Mouse (Mus musculus): ENCODE results near the gene E130308A19Rik. TPM values are rescaled to one million over a fixed set of nuclear protein-coding genes. Genes with fewer than 3 reads are reported as not detected.

Gene E130308A19Rik
- polyA plus RNA-seq, 1 experiment: 31.6 TPM

DNA sequence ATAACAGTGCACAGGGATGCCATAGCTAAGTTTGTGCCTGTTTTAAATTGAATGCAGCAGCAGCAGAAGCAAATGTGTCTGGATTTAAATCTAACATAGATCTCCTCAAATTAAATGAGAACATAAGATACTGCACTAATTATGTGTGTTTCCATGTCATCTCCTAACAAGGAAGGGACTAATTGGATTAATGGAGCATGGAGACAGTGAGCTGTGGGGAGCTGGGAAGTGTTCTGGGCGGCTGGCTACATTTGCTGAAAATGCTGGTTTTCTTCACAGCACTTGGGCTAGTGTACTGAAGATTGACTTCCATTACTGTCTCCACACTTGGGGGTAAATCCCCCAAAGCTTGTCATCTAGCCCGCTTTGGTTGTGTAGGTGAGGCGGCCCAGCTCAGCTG, 89.5 kb downstream of the E130308A19Rik start:
- TF ChIP-seq POLR2A (IDR thresholded peaks at IDR 0.05; ENCODE audit: borderline replicate concordance, extremely low read depth, insufficient read depth, insufficient read length, poor library complexity, severe bottlenecking): no peak
- no peak for TF ChIP-seq CTCF (IDR thresholded peaks at IDR 0.05; ENCODE audit: borderline replicate concordance, extremely low read depth, insufficient read depth, insufficient read length)
- DNase-seq (ENCODE audit: low read depth): peak; percentile 39

DNA sequence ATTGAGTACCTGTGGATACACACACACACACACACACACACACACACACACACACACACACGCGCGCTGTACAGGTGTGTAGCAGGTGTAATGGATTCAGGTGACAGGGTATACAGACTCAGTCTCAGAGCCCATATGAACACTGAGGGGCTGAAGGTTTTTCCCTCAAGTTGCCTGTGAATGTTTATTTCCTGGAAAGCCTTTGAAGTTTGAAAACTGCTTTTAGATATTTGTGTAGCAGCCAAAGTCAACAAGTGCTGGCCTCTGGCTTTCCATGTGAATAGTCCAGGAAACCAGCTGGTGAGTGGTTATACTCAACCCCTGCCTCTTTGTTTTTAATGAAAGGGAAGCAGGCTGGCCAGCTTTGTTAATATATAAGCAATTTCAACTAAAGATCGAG, 91.3 kb downstream of the E130308A19Rik start:
- TF ChIP-seq CTCF (IDR thresholded peaks at IDR 0.05; ENCODE audit: borderline replicate concordance, extremely low read depth, insufficient read depth, insufficient read length) (no peak), POLR2A (IDR thresholded peaks at IDR 0.05; ENCODE audit: borderline replicate concordance, extremely low read depth, insufficient read depth, insufficient read length, poor library complexity, severe bottlenecking) (no peak)
- DNase-seq (ENCODE audit: low read depth): peak; percentile 19

DNA sequence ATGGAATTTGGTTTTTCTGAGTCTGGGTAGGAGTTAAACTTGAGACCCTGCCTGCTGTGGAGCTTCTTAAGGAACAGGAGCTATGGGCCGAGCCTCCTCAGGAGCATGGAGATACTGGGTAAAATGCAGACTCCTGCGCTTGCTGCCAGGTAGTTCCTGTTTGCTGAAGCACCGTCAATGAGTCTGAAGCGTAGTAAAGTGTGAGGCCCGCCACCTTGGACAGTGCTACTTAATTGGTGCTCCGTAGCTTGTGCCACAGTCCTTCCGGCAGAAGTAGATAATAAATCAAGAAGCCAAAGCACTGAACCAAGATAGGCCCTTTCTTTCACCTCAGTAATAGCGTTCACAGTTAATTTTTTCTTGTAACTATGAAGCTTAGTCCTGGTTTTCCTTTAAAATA, 92.5 kb downstream of the E130308A19Rik start:
- DNase-seq (ENCODE audit: low read depth): no peak
- TF ChIP-seq CTCF (IDR thresholded peaks at IDR 0.05; ENCODE audit: borderline replicate concordance, extremely low read depth, insufficient read depth, insufficient read length): no peak
- no peak for TF ChIP-seq POLR2A (IDR thresholded peaks at IDR 0.05; ENCODE audit: borderline replicate concordance, extremely low read depth, insufficient read depth, insufficient read length, poor library complexity, severe bottlenecking)

DNA sequence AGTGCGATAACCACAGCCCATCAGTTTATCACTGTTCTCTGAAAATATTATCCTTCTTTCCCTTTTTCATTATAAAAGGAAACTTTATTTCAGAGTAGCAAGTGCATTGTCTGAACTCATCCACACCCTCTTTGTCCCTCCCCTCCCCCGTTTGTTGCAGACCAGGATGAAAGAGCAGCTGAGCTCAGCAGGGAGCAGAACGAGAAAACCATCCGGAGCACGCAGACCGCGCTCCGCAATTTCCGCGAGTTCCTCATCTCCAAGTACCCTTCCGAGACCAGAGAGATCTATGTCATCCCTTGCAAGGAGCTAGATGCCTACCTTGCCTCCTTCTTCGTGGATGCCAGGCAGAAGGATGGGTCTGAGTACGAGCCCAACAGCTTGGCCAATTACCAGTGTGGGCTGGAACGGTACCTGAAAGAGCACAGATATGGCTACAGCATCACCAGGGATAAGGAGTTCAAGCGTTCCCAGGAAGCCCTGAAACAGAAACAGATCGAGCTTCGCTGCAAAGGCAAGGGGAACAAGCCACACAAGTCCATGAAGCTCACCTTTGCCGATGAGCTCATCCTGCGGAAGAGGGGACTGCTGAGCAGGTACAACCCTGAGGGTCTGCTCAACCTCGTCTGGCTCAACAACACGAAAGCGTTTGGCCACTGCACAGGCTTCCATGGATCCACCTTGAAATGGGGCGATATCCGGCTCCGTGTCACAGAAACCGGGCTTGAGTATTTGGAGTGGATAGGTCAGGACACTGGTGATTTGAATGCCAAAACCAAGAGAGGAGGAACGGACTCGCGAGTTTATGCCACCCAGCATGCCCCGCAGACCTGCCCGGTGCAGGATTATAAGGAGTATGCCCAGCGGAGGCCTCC, 93.7 kb downstream of the E130308A19Rik start:
- no peak for TF ChIP-seq CTCF (IDR thresholded peaks at IDR 0.05; ENCODE audit: borderline replicate concordance, extremely low read depth, insufficient read depth, insufficient read length)
- TF ChIP-seq POLR2A (IDR thresholded peaks at IDR 0.05; ENCODE audit: borderline replicate concordance, extremely low read depth, insufficient read depth, insufficient read length, poor library complexity, severe bottlenecking): no peak
- DNase-seq (ENCODE audit: low read depth): peak; percentile 25

DNA sequence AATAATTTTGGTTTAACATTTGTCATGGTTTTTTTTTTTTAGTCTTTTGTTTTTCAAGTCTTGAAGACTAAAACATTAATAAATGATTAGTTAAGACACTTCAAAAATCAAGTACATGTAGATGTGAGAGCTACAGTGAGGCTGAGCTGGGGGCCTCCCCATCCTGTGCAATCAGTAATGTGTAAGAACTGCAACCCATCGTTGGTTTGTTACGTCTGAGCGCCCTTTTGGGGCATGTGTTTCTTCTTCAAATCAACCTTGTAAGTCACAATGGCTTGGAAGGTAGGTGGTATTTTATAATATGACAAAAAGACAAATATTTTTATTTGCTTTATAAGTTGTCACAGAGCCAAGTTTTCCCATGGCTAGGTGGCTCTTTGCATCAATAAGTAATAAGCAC, 95.8 kb downstream of the E130308A19Rik start:
- TF ChIP-seq CTCF (IDR thresholded peaks at IDR 0.05; ENCODE audit: borderline replicate concordance, extremely low read depth, insufficient read depth, insufficient read length) (no peak), POLR2A (IDR thresholded peaks at IDR 0.05; ENCODE audit: borderline replicate concordance, extremely low read depth, insufficient read depth, insufficient read length, poor library complexity, severe bottlenecking) (no peak)
- no peak for DNase-seq (ENCODE audit: low read depth)

DNA sequence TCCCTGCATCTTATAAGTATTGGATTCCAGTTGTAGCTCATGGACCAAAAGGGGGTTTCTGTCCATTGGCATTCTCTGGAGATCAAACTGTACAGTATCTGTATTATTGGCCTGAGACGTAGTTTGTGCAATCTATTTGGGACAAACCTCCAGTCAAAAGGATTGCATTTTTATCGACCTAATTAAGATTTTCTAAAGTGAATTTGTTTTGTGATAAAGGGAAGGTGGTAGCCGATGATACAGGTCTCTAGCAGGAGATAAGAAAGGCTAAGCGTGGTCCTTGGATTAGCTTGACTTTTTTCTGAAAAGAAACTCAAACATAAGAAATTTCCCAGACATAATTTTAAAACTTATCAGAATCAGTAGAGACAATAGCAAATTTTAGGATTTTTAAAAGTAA, 99.6 kb downstream of the E130308A19Rik start:
- TF ChIP-seq POLR2A (IDR thresholded peaks at IDR 0.05; ENCODE audit: borderline replicate concordance, extremely low read depth, insufficient read depth, insufficient read length, poor library complexity, severe bottlenecking) (no peak), CTCF (IDR thresholded peaks at IDR 0.05; ENCODE audit: borderline replicate concordance, extremely low read depth, insufficient read depth, insufficient read length) (no peak)
- no peak for DNase-seq (ENCODE audit: low read depth)

DNA sequence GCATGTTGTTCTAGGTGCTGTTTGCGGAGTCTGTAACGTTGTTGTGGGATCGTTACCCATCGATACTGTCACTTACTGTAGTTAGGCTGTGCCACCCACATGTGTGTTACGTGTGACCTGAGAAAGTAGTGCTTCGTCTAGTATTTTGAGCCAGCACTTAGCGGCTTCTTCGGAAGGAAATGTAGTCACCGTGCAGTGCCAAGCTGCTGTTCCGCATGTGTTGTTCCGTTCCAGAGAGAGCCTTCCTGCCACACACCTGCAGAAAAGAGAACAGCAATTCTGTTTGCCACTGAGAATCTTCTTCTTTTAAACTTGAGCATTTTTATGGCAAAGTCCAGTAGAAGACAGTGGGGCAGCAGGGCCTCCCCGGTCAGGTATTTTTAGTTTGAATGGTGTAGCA, 100.5 kb downstream of the E130308A19Rik start:
- no peak for DNase-seq (ENCODE audit: low read depth)
- TF ChIP-seq CTCF (IDR thresholded peaks at IDR 0.05; ENCODE audit: borderline replicate concordance, extremely low read depth, insufficient read depth, insufficient read length): no peak
- no peak for TF ChIP-seq POLR2A (IDR thresholded peaks at IDR 0.05; ENCODE audit: borderline replicate concordance, extremely low read depth, insufficient read depth, insufficient read length, poor library complexity, severe bottlenecking)

DNA sequence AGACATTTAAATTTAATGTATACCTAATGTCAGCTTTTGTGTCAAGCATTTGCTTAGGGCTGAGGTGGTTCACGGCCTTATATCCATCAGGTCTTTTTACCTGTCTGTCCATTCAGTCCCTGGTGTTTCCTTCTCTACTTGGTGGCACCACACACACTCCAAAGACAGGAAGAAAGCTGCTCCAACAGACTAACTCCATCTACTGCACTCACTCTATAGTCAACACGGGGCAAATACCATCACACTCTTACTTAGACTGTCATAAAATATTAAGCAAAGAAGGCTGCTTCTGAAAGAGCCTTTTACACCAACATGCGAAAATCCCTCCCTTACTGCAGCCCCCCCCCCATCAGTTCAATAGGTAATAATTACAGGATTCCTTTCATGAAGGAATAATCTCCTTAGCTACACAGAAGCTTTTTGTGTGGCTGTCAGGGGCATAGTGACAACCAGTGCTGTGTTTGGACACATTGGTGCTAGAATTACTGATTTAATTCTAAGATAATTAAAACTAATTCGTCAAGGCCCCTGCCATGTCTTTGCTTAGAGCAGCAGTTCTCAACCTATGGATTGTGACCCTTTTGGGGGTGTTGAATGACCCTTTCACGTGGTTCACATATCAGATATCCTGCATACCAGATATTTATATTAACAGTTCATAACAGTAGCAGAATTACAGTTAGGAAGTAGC, 101.3 kb downstream of the E130308A19Rik start:
- DNase-seq (ENCODE audit: low read depth): peak; percentile 35
- no peak for TF ChIP-seq POLR2A (IDR thresholded peaks at IDR 0.05; ENCODE audit: borderline replicate concordance, extremely low read depth, insufficient read depth, insufficient read length, poor library complexity, severe bottlenecking)
- no peak for TF ChIP-seq CTCF (IDR thresholded peaks at IDR 0.05; ENCODE audit: borderline replicate concordance, extremely low read depth, insufficient read depth, insufficient read length)

DNA sequence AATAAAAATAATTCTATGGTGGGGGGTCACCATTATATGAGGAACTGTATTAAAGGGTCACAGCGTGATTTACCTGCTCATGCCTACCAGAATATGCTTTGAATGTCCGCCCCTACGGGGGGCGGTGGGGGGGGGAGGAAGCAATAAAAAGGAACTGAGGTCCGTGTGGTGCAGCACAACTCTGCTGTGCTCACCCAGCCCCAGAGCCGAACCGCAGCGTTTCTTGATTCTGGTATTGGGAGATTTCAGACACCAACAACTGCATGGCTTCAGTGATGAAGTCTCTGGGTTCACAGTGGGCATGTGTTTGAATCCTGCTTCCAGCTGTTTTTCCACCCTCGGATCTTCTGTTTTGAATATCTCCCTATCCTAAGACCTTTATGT, 101.9 kb downstream of the E130308A19Rik start:
- no peak for DNase-seq (ENCODE audit: low read depth)
- no peak for TF ChIP-seq CTCF (IDR thresholded peaks at IDR 0.05; ENCODE audit: borderline replicate concordance, extremely low read depth, insufficient read depth, insufficient read length)
- no peak for TF ChIP-seq POLR2A (IDR thresholded peaks at IDR 0.05; ENCODE audit: borderline replicate concordance, extremely low read depth, insufficient read depth, insufficient read length, poor library complexity, severe bottlenecking)

DNA sequence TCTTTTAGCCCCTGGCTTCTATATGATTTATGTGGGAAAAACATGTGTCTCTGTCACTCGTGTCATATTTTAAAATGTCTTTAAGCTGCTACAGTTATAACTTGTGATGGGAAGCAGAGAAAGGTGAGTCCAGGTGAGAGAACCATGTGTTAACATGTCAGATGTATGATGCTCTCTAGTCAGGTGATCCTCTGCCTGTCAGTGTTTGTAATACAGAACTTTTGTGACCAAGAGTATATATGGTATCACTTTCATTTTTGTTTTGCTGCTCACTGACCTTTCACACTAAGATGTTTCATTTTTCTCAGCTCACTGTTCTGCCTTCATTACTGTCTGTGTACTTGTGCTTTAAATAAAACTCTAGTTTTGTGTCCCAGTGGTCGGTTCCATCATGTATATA, 102.8 kb downstream of the E130308A19Rik start:
- no peak for DNase-seq (ENCODE audit: low read depth)
- TF ChIP-seq POLR2A (IDR thresholded peaks at IDR 0.05; ENCODE audit: borderline replicate concordance, extremely low read depth, insufficient read depth, insufficient read length, poor library complexity, severe bottlenecking) (no peak), CTCF (IDR thresholded peaks at IDR 0.05; ENCODE audit: borderline replicate concordance, extremely low read depth, insufficient read depth, insufficient read length) (no peak)

DNA sequence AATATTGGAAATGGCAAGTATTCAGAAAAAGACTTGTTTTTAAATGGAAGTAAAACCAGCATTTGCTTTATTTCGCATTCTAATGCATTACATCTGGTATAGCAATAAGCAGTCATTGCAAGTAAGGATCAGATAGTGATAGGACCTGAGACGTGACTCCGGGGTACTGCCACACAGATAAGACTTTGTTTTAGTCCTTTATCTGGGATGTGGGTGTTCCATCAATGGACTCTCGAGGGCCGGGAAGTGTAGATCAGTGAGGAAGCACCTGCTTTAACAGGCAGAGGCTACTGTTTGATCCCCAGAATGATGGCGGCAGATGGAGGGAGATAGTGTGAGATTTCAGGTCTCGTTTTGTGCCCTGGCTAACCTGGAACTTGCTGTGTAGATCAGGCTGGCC, 105.5 kb downstream of the E130308A19Rik start:
- TF ChIP-seq CTCF (IDR thresholded peaks at IDR 0.05; ENCODE audit: borderline replicate concordance, extremely low read depth, insufficient read depth, insufficient read length): no peak
- TF ChIP-seq POLR2A (IDR thresholded peaks at IDR 0.05; ENCODE audit: borderline replicate concordance, extremely low read depth, insufficient read depth, insufficient read length, poor library complexity, severe bottlenecking): no peak
- DNase-seq (ENCODE audit: low read depth): no peak

All from brain, embryonic 14.5 days (tissue).